Mouse (Mus musculus): ENCODE results near the gene Apol9b. TPM values are rescaled to one million over a fixed set of nuclear protein-coding genes. Genes with fewer than 3 reads are reported as not detected.

Gene Apol9b
- total RNA-seq, 2 experiments from 2014 or later = not detected

DNA sequence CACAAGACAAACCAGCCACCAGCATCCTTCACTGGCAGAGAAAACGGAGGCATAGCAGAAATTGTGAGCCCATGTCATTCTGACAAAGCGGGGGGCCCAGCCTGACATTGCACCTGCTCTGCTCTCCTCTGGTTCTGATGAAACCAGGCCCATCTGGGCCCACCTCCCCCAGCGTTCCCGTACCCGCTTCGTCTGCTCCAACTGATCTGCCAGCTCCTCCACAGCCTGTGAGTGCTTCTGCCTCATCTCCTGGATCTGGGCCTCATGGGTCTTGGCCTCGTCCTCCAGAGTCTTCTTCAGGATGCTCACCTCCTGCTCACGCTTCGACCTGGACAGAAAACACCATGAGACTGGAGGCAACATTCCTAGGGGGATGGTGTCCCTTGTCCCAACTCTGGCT is 42.1 kb downstream of the Apol9b start:
- no peak for TF ChIP-seq CTCF (conservative IDR thresholded peaks at IDR 0.05)
- H3K4me3 ChIP-seq = no peak overlapping the region
- H3K27ac ChIP-seq = peak overlapping the region; percentile 76
- DNase-seq (ENCODE audit: low spot score in 2 of 2) = peak; percentile 65 to 69

DNA sequence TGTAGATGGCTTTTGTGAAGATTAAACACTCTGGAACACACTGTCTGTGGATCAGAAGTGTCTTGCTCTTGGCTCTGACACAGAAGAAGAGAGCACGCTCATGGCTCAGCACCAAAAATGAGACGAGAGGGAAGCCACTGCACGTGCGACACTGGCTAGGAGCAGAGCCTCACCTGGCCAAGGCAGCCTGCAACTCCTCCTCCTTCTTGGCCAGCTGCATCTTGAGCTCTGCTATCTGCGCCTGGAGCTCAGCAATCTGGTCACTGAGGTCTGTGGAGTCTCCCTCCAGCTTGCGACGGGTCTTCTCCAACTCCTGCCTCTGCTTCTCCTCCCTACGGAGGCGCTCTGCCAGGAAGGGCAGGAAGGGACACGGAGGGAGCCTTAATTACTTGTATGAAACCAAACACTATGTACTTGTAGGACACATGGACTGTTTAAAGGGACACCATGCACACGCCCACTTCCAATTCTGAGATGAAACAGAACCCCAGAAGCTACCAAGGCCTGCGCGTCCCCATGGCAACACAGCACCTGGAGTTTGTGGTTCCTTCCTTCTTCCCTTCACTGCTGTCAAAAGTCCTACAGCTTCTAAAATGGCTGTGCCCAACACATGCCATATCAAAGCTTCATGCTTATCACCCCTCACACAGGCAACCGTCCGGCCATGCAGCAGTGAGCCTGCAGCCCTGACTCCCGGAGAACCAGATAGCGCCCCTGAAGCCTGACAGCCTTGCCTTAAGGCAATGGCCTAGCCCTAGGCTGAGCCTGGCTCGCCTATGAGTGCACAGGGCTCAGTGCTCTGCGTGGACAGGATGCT is 44.5 kb downstream of the Apol9b start:
- no peak for TF ChIP-seq CTCF (conservative IDR thresholded peaks at IDR 0.05)
- DNase-seq (ENCODE audit: low spot score in 2 of 2) = no peak
- peak overlapping the region; percentile 76 for H3K27ac ChIP-seq
- H3K4me3 ChIP-seq = no peak overlapping the region

DNA sequence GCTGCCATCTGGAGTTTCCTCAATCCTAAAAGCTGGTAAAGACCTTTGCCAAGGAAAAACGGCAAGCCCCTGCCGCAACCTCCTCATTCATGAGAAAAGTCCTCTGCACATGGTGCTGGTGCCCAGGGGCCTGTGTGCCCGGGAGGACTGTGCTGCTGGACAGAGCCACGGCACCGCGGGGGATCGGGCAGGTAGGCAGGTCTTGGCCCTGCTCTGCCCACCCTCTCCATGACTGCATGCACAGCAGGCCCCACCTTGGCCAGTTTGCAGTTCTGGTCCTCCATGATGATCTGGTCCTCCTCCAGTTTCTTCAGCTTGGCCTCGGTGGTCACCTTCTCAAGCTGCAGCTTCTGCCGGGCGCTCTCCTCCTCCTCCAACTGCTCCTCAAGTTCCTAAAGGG is 45.5 kb downstream of the Apol9b start:
- no peak for TF ChIP-seq CTCF (conservative IDR thresholded peaks at IDR 0.05)
- H3K27ac ChIP-seq = peak overlapping the region; percentile 76; the same call in 1 of the 2 replicates
- DNase-seq (ENCODE audit: low spot score in 2 of 2) = no peak

DNA sequence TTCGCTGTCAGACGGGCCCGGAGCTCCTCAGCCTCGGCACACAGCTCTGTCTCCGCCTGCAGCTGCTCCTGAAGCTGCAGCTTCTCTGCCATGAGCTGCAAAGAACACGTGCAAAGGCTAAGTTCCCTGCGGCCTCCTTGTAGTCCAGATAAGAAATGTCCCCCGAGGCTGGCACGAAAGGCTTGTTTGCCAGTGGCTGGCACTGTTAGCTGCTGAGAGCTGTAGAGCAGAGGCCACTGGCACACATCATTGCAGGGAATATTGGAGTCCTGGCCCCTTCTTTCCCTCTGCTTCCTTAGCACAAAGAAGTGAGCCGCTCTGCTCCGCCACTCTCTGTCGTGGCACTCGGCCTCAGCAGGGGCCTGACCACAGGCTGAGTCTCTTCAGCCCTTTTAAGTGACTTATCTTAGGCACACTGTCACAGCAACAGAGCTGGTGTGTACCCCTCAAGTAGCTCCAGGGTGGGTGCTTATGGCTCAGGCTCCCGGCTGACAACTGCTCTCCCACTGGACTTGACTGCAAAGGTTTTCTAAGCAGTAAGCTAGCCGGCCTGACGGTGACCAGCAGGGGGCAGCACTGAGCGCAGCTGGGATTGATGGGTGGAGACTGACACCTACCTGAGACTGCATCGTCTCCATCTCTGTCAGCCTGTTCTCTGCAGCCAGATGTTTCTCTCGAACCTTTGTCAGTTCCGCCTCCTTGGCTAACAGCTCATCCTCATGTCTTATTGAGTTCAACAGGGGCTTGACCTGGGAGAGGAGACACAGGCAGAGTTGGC is 46.5 kb downstream of the Apol9b start:
- Histone ChIP-seq H3K27ac (0 out of 2 replicates have a peak overlapping the region, but pooled peaks have one; percentile 29), H3K4me3 (no peak overlapping the region)
- TF ChIP-seq CTCF (conservative IDR thresholded peaks at IDR 0.05) = peak; percentile 99
- peak; percentile 58 to 89 for DNase-seq (ENCODE audit: low spot score in 2 of 2)

More for the DNA sequence above, 45.5 kb downstream of the Apol9b start:
- no peak overlapping the region for H3K4me3 ChIP-seq

DNA sequence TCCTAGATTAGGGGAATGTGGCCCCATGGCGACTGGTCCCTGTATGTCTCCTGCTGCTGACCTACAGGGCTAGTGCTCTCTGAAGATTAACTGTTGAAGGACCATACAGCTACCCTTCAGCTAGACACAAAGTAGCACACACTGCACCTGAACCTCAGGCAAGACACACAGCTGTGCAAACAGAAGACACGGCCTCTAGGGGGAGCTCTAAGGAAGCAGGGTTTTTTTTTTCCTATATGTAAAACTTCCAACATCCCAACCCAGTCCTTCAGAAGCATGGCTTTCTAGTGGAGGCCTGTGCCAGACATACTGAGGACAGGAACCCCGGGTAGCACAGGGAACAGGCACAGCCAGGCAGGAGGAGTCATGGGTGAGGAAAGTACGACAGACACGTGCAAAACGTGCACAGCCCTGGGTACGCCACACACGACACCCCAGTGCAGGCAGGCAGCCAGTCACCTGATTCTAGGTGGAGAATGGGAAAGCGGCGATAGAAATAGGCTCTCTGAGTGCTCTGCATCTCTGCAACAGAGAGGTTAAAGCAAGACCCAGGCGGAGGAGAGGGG is 53.7 kb downstream of the Apol9b start:
- H3K4me3 ChIP-seq = no peak overlapping the region
- H3K27ac ChIP-seq = peak overlapping the region; percentile 92; the same call in 1 of the 2 replicates
- TF ChIP-seq CTCF (conservative IDR thresholded peaks at IDR 0.05) = peak; percentile 87
- DNase-seq (ENCODE audit: low spot score in 2 of 2) = no peak

DNA sequence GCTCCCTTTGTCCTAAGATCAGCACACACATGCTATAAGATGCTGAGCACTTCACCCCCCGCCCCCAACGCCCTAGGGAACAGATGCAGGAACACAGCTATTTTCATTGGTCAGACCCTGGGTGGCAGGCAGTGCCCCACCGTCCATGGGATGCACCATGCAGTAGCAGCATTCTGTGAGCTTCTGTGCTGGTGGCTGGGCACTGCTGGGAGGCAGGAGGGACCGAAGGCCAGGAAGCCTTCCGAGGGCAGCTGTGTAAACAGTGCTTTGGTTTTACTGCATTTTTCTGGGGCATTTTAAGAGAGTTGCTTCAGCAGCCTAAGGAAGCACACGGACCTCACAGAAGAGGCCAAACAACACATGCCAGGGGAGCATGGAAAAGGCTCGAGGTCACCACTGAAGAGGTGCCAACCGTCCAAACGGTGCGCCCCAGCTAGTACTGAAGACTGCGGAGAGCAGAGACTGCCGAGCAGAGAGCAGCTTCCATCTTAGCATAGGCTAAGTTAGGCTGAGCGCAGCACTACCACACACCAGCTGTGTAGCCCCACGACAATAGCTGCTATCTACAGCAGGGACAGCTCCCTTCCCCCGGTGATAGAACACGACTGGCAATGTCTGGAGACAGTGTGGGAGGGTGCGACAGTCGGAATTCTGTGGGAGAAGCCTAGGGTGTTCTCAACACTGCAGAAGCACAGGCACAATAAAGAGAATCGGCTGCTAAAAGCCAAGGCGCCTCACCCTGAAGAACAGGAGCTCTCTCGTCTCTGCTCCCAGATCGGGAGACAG is 55.4 kb downstream of the Apol9b start:
- peak; percentile 74 to 89 for DNase-seq (ENCODE audit: low spot score in 2 of 2)
- H3K27ac ChIP-seq = peak overlapping the region; percentile 92
- H3K4me3 ChIP-seq = no peak overlapping the region
- TF ChIP-seq CTCF (conservative IDR thresholded peaks at IDR 0.05) = no peak

DNA sequence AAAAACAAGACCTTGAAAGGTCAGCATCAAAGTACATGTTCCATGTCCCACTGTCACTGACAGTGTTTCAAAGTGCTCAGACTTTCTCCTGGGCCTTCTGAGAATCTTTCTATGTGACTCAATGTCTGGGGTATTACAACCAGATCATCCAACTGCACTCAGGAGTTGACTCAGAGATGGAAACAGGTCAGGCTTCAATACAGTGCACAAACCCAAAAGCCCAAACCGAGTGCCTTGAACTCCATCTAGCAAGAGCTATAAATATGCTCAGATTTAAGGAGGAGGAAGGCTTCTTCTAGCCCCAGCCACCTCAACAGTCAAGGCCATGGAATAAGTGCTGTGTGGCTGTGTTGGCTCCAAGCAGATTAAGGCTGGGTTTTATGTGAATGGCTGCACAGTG is 57.0 kb downstream of the Apol9b start:
- H3K27ac ChIP-seq = peak overlapping the region; percentile 92
- no peak for DNase-seq (ENCODE audit: low spot score in 2 of 2)
- no peak overlapping the region for H3K4me3 ChIP-seq
- no peak for TF ChIP-seq CTCF (conservative IDR thresholded peaks at IDR 0.05)

Other genes starting within 250 kb of the Apol9b start
- not detected for gene Apol11a, start 220.8 kb upstream of the Apol9b start, total RNA-seq (2021)
- gene Apol7c, start 195.7 kb upstream of the Apol9b start, total RNA-seq (2021) = not detected
- gene 1700025B11Rik, start 167.1 kb upstream of the Apol9b start, total RNA-seq (2021) = not detected
- gene Apol10b, start 132.9 kb upstream of the Apol9b start, total RNA-seq (2021) = not detected
- not detected for gene Gm36245, start 129.8 kb upstream of the Apol9b start, total RNA-seq (2021)
- not detected for gene Apol11b, start 85.8 kb upstream of the Apol9b start, total RNA-seq (2021)
- gene Apol7e, start 30.2 kb upstream of the Apol9b start, total RNA-seq (2021) = not detected
- gene Apol8, start 28.0 kb downstream of the Apol9b start, total RNA-seq (2021) = 1 to 10 TPM; 5.7 to 7.4 TPM
- 10 to 100 TPM; 88.3 to 96.3 TPM for gene Myh9, start 113.1 kb downstream of the Apol9b start, total RNA-seq (2021)
- gene Txn2, start 200.0 kb downstream of the Apol9b start, total RNA-seq (2021) = 100 to 1,000 TPM; 119 to 136 TPM
- 10 to 100 TPM; 11.1 to 11.7 TPM for gene Foxred2, start 227.7 kb downstream of the Apol9b start, total RNA-seq (2021)
- 100 to 1,000 TPM in 1 of 2 experiments, 10 to 100 TPM in 1; 94.7 to 103 TPM for gene Eif3d, start 241.8 kb downstream of the Apol9b start, total RNA-seq (2021)

Data from layer of hippocampus, adult 2 months (tissue).